Mouse (Mus musculus) erythroid progenitor cell, adult 5-6 weeks (primary cell): ENCODE measurements around the gene Olfr693. TPM values are rescaled to one million over a fixed set of nuclear protein-coding genes. Genes with fewer than 3 reads are reported as not detected.
"Not testable (repeated sequence)": the region's sequence is repeated elsewhere in the genome, so short reads cannot be mapped to it uniquely, and the experiment has no call there.

ENCODE experiments used
- ATAC-seq: replicated peaks from 2 replicates; pipeline ENCODE4 v1.8.0; 2016; ENCODE audit warnings: moderate number of reproducible peaks, mild to moderate bottlenecking, moderate TSS enrichment, inconsistent platforms; ENCODE audit not compliant: poor library complexity, low FRiP score, severe bottlenecking
- total RNA-seq, 2 experiments: library from RNA; stranded (forward) in 1 of 2; stranded (reverse) in 1 of 2; fragments of 150-400 nt in 1 of 2; fragments of 186-747, 209-891 nt in 1 of 2; gene quantifications; 2 replicates each; pipeline versions ENCODE4 v1.2.3 to v1.2.4; 2015 to 2017; ENCODE audit warnings: low replicate concordance in 2 of 2

Gene Olfr693
- not detected in 2 replicates for total RNA-seq (2015; ENCODE audit: low replicate concordance)
- not detected in 2 replicates for total RNA-seq (2017; ENCODE audit: low replicate concordance)

- ATAC-seq, result no peak
Observed at GRCm38 (mm10) chr7:106680484-106680883, at the start of gene Olfr693. Gene Olfr693 (minus strand): TSS chr7:106680584.

DNA sequence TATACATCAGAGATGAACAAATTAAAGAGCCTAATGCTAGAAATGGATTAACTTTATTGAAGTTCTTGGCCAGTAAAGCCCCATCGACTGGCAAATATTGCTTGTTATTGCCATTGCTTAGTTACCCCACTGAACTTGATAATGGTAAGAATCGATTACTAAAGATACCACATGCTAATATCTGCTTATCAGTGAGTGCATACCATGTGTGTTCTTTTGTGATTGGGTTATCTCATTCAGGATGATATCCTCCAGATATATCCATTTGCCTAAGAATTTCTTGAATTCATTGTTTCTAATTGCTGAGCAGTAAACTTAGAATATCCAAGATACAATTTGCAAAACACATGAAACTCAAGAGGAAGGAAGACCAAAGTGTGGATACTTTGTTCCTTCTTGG lies 45.3 kb upstream of the Olfr693 start:
- not testable (repeated sequence) for ATAC-seq

- ATAC-seq, result no peak
Observed at GRCm38 (mm10) chr7:106716296-106716695, 35.9 kb upstream of the Olfr693 start, which contains the start of gene Olfr695. Gene Olfr695 (minus strand): TSS chr7:106716396.

- ATAC-seq, result no peak
Observed at GRCm38 (mm10) chr7:106711463-106711862, 31.1 kb upstream of the Olfr693 start.

DNA sequence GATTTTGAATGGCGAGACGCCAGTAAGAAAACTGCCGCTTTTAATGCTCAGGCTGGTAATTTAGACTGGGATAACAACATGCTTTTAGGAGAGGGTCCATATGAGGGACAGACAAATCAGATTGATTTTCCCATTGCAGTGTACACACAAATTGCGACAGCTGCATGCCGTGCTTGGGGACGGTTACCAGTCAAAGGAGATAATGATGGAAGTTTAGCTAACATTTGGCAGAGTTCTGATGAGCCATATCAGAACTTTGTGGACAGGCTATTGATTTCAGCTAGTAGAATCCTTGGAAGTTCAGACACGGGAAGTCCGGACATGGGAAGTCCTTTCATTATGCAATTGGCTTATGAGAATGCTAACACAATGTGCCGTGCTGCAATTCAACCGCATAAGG lies 27.3 kb upstream of the Olfr693 start:
- ATAC-seq, result not testable (repeated sequence)

GRCm38 (mm10) chr7:106696891-106697290 lies 16.5 kb upstream of the Olfr693 start:
- no peak for ATAC-seq

DNA sequence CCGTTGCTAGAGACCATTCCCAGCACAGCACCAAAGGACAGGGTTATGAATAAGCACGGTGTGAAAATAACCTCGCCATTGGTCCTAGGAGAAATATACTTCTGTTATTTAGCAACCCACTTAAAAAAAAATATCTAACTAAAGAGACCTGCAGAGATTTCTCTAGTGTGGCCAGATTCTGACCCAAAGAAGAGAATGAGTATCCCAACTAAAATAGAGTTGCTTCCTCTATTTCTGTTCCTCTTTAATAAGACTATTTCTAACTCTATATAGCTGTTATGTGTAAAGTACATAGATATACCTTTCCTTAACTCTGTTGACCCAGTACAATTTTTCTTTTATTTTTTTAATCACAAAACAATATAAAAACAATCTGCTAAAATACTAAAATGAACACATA lies 12.6 kb upstream of the Olfr693 start:
- ATAC-seq, result no peak

- no peak for ATAC-seq
Observed at GRCm38 (mm10) chr7:106691714-106692113, 11.3 kb upstream of the Olfr693 start, which contains the start of gene Olfr694. Gene Olfr694 (minus strand): TSS chr7:106691814.

DNA sequence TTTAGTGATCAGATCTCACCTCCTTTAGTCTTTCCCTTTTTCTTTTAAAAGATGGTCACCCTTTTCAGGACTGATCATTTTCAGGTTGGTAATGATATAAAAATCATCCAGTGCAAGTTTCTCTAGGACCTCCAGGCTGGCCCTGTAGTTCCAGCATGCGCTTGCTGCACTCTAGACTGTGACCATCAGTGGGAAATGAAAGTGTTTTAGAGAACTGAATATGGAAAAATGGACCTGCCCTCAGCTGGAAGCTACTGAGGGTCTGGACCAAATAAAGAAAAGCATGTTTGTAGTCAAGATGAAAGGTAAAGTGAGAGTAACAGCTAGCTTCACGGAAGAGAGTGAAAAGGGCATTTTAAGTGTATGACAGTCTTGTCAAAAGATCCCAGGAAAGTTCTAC lies 5.0 kb upstream of the Olfr693 start:
- no peak for ATAC-seq

DNA sequence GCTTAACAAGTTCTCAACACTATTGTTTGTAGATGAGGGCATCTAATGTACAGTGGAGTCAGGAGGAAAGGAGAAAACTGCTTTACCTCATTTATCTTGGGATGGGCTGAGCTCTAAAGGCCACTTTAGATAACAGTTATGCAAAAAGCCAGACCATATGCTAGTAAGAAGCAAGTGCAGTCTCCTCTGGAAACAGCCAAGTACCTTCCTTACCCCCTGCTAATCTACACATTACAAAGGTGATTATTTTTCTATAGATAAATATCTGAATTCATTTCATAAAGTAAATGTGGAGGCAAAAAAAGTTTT lies 28.1 kb downstream of the Olfr693 start:
- no peak for ATAC-seq

- no peak for ATAC-seq
Observed at GRCm38 (mm10) chr7:106651555-106652343, 28.6 kb downstream of the Olfr693 start.

GRCm38 (mm10) chr7:106649774-106650173 lies 30.6 kb downstream of the Olfr693 start:
- no peak for ATAC-seq

- ATAC-seq, result no peak
Observed at GRCm38 (mm10) chr7:106645261-106645660, 35.1 kb downstream of the Olfr693 start.

- no peak for ATAC-seq
Observed at GRCm38 (mm10) chr7:106644222-106644870, 36.0 kb downstream of the Olfr693 start.

DNA sequence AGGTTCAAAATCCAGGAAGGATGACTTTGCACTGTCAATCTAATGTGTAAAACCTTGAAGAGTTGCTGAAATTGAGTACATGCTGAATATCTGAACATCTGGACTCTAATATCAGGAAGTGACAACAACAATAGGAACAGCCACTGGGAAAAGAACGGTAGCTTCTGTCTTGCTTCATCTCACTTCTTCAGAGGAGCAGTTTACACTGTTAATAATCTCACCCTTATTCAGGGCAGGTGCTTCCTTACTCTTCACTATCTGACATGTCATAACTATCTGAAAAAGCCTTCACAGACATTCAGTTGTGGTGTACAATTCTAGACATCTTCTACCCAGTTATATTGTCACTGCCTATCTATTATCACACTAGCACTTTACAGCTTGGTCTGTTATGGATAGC lies 39.5 kb downstream of the Olfr693 start:
- ATAC-seq, result no peak

- ATAC-seq, result no peak
Observed at GRCm38 (mm10) chr7:106635560-106635959, 44.8 kb downstream of the Olfr693 start.

Other genes with a start within 250 kb of the Olfr693 start
- gene Olfr694, start 11.2 kb upstream of the Olfr693 start, total RNA-seq (2015; ENCODE audit: low replicate concordance), result not detected in 2 replicates
- gene Olfr694, start 11.2 kb upstream of the Olfr693 start, total RNA-seq (2017; ENCODE audit: low replicate concordance), result not detected in 2 replicates
- not detected in 2 replicates for gene Olfr695, start 35.8 kb upstream of the Olfr693 start, total RNA-seq (2015; ENCODE audit: low replicate concordance)
- gene Olfr695, start 35.8 kb upstream of the Olfr693 start, total RNA-seq (2017; ENCODE audit: low replicate concordance), result not detected in 2 replicates
- gene Olfr697, start 61.9 kb upstream of the Olfr693 start, total RNA-seq (2015; ENCODE audit: low replicate concordance), result not detected in 2 replicates
- gene Olfr697, start 61.9 kb upstream of the Olfr693 start, total RNA-seq (2017; ENCODE audit: low replicate concordance), result not detected in 2 replicates
- not detected in 2 replicates for gene Olfr698, start 74.8 kb upstream of the Olfr693 start, total RNA-seq (2015; ENCODE audit: low replicate concordance)
- not detected in 2 replicates for gene Olfr698, start 74.8 kb upstream of the Olfr693 start, total RNA-seq (2017; ENCODE audit: low replicate concordance)
- 0.84 TPM in 1 of 2 replicates, not detected in the other for gene Olfr699, start 112.6 kb upstream of the Olfr693 start, total RNA-seq (2015; ENCODE audit: low replicate concordance)
- gene Olfr699, start 112.6 kb upstream of the Olfr693 start, total RNA-seq (2017; ENCODE audit: low replicate concordance), result not detected in 2 replicates
- gene Olfr700, start 128.2 kb upstream of the Olfr693 start, total RNA-seq (2015; ENCODE audit: low replicate concordance), result not detected in 2 replicates
- not detected in 2 replicates for gene Olfr700, start 128.2 kb upstream of the Olfr693 start, total RNA-seq (2017; ENCODE audit: low replicate concordance)
- not detected in 2 replicates for gene Olfr701, start 133.5 kb upstream of the Olfr693 start, total RNA-seq (2015; ENCODE audit: low replicate concordance)
- not detected in 2 replicates for gene Olfr701, start 133.5 kb upstream of the Olfr693 start, total RNA-seq (2017; ENCODE audit: low replicate concordance)
- gene Olfr702, start 153.3 kb upstream of the Olfr693 start, total RNA-seq (2015; ENCODE audit: low replicate concordance), result not detected in 2 replicates
- not detected in 2 replicates for gene Olfr702, start 153.3 kb upstream of the Olfr693 start, total RNA-seq (2017; ENCODE audit: low replicate concordance)
- not detected in 2 replicates for gene Olfr703, start 162.8 kb upstream of the Olfr693 start, total RNA-seq (2015; ENCODE audit: low replicate concordance)
- gene Olfr703, start 162.8 kb upstream of the Olfr693 start, total RNA-seq (2017; ENCODE audit: low replicate concordance), result not detected in 2 replicates
- gene Olfr704, start 182.6 kb upstream of the Olfr693 start, total RNA-seq (2015; ENCODE audit: low replicate concordance), result not detected in 2 replicates
- not detected in 2 replicates for gene Olfr704, start 182.6 kb upstream of the Olfr693 start, total RNA-seq (2017; ENCODE audit: low replicate concordance)
- gene Olfr705, start 196.3 kb upstream of the Olfr693 start, total RNA-seq (2015; ENCODE audit: low replicate concordance), result not detected in 2 replicates
- gene Olfr705, start 196.3 kb upstream of the Olfr693 start, total RNA-seq (2017; ENCODE audit: low replicate concordance), result not detected in 2 replicates
- not detected in 2 replicates for gene Olfr706, start 207.6 kb upstream of the Olfr693 start, total RNA-seq (2015; ENCODE audit: low replicate concordance)
- not detected in 2 replicates for gene Olfr706, start 207.6 kb upstream of the Olfr693 start, total RNA-seq (2017; ENCODE audit: low replicate concordance)
- gene Olfr707, start 220.7 kb upstream of the Olfr693 start, total RNA-seq (2015; ENCODE audit: low replicate concordance), result not detected in 2 replicates
- not detected in 2 replicates for gene Olfr707, start 220.7 kb upstream of the Olfr693 start, total RNA-seq (2017; ENCODE audit: low replicate concordance)
- gene Olfr1532-ps1, start 227.4 kb upstream of the Olfr693 start, total RNA-seq (2015; ENCODE audit: low replicate concordance), result not detected in 2 replicates
- not detected in 2 replicates for gene Olfr1532-ps1, start 227.4 kb upstream of the Olfr693 start, total RNA-seq (2017; ENCODE audit: low replicate concordance)